Mouse (Mus musculus) midbrain, embryonic 16.5 days (tissue): ENCODE measurements at regions not wholly inside any gene's neighbourhood (a gene's known extent, or its start where the extent isn't known, plus 50 kb on each side); places are given as distances from the start of the nearest gene placed in this dataset.

Source experiments
- ATAC-seq: fragments of 200-750 bp; cut with Nextera tagmentation; 2 replicates; pipeline ENCODE4 v1.8.0; 2017; ENCODE audit warnings: moderate TSS enrichment
- H3K27ac ChIP-seq: fragments of 300-500 bp; sonication (generic); 2 replicates; pipeline ENCODE4 v1.5.1; 2014; ENCODE audit warnings: mild to moderate bottlenecking, low read length, mixed read lengths
- H3K27me3 ChIP-seq: fragments of 300-500 bp; sonication (generic); 2 replicates; pipeline ENCODE4 v1.6.1; 2014; ENCODE audit warnings: low read depth, low read length, mixed read lengths; ENCODE audit not compliant: control insufficient read depth, insufficient read depth
- H3K36me3 ChIP-seq: fragments of 300-500 bp; sonication (generic); 2 replicates; pipeline ENCODE4 v1.6.1; 2014; ENCODE audit warnings: mild to moderate bottlenecking, low read length, moderate library complexity, mixed read lengths; ENCODE audit not compliant: control insufficient read depth, insufficient read depth
- H3K4me1 ChIP-seq: fragments of 300-500 bp; sonication (generic); 2 replicates; pipeline ENCODE4 v1.6.1; 2014; ENCODE audit warnings: mild to moderate bottlenecking, low read length, mixed read lengths; ENCODE audit not compliant: control insufficient read depth, insufficient read depth
- H3K4me2 ChIP-seq: fragments of 300-500 bp; sonication (generic); 2 replicates; pipeline ENCODE4 v1.6.1; 2014; ENCODE audit warnings: mild to moderate bottlenecking, low read length, mixed read lengths
- H3K4me3 ChIP-seq: fragments of 300-500 bp; sonication (generic); 2 replicates; pipeline ENCODE4 v1.5.1; 2014; ENCODE audit warnings: low read depth, mild to moderate bottlenecking, low read length, moderate library complexity, mixed read lengths
- H3K9ac ChIP-seq: fragments of 300-500 bp; sonication (generic); 2 replicates; pipeline ENCODE4 v1.6.1; 2014; ENCODE audit warnings: low read depth, low read length, mixed read lengths
- H3K9me3 ChIP-seq: fragments of 300-500 bp; sonication (generic); replicated peaks from 2 replicates; pipeline ENCODE4 v1.6.1; 2014; ENCODE audit warnings: mild to moderate bottlenecking, low read length, mixed read lengths; ENCODE audit not compliant: control insufficient read depth, poor library complexity, severe bottlenecking
- WGBS: fragments of 180-500 bp; shearing (Covaris S2); extraction: QIAGEN DNeasy Blood & Tissue Kit; methylation state at CpG from one replicate; pipeline ENCODE4 v1.1.7; 2014; 5-methylcytosine and 5-hydroxymethylcytosine counted together

- no peaks in the 10 kb centered on the region; the same call in 1 of the 2 replicates for H3K27me3 ChIP-seq
- 78% methylated on average over 6 of the region's 6 CpGs for WGBS
- no peak for ATAC-seq
Observed at GRCm38 (mm10) chr8:127742236-127742635, 616.2 kb upstream of the Nrp1 start.

DNA sequence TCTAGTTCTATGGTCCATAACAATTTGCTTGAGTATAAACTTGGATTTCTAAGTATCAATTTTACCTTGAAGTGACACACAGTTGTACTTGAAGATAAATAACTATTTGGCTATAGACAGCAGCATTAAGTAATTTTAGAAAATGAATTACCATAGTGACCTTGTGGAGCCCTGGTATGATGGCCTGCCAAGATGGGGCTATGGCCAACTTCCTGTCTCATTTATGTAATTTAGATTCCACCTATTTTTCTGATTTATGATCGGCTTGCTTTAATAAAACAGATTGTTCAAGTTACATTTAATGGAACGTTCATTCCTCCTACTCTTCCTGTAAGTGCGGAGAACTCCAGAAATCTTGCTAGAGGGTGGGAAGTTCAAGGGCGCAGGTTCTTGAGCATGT is 613.2 kb upstream of the Nrp1 start:
- Histone ChIP-seq H3K4me3 (no peak overlapping the region), H3K27me3 (no peaks in the 10 kb centered on the region; the same call in 1 of the 2 replicates), H3K4me2 (no peak overlapping the region), H3K27ac (no peak overlapping the region), H3K9me3 (no peaks in the 10 kb centered on the region), H3K36me3 (no peaks in the 10 kb centered on the region), H3K9ac (no peak overlapping the region), H3K4me1 (no peaks in the 10 kb centered on the region)
- ATAC-seq: no peak
- 96% methylated on average over 4 of the region's 4 CpGs for WGBS

More at GRCm38 (mm10) chr8:127742236-127742635, 616.2 kb upstream of the Nrp1 start:
- H3K36me3 ChIP-seq: no peaks in the 10 kb centered on the region
- H3K4me1 ChIP-seq: no peaks in the 10 kb centered on the region
- no peak overlapping the region for H3K4me2 ChIP-seq
- no peak overlapping the region for H3K4me3 ChIP-seq
- no peak overlapping the region for H3K27ac ChIP-seq
- no peak overlapping the region for H3K9ac ChIP-seq
- no peaks in the 10 kb centered on the region for H3K9me3 ChIP-seq

DNA sequence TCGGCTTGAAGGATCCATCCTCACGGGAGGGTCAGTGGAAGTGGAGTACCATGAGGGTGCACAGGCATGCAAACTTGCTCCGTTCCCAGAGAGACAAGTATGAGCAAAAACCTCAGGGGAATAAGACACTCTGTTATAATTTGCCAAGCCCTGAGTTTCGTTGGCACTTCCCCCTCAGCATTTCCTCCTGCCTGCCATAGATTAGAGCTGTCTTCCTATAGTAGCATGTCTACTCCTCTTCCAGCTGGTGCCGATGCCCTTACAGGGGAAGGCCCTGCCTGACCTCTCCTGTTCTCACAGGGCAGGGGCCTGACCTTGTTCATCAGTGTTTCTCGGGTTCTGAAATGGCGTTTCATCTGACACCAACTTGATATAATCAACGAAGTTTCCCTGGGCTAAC is 611.9 kb upstream of the Nrp1 start:
- no peak overlapping the region for H3K4me2 ChIP-seq
- no peaks in the 10 kb centered on the region for H3K4me1 ChIP-seq
- no peak overlapping the region for H3K4me3 ChIP-seq
- no peaks in the 10 kb centered on the region; the same call in 1 of the 2 replicates for H3K27me3 ChIP-seq
- WGBS: 85% methylated on average over 8 of the region's 8 CpGs
- no peak overlapping the region for H3K27ac ChIP-seq
- no peak for ATAC-seq
- no peak overlapping the region for H3K9ac ChIP-seq
- H3K9me3 ChIP-seq: no peaks in the 10 kb centered on the region
- H3K36me3 ChIP-seq: no peaks in the 10 kb centered on the region

DNA sequence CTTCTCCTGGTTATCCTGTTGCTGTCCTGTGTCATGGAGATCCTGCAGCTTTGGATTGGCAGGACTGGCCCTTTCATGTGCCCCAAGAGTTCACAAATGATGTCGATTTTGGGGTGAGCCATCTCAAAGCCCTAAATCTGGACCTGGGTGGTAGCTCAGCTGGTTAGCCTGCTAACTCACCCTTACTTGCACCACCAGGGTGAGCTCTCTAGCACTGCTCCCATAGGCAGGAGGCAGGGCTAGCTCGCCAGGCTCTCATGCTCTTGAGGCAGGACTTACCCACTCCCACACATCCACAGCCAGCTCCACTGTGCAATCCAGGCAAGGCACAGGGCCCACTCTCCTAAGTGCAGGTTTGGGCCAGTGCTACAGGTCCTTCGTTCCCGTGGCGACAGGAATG is 605.5 kb upstream of the Nrp1 start:
- ATAC-seq: no peak
- Histone ChIP-seq H3K36me3 (no peaks in the 10 kb centered on the region), H3K4me2 (no peak overlapping the region), H3K4me1 (no peaks in the 10 kb centered on the region), H3K27me3 (no peaks in the 10 kb centered on the region), H3K9me3 (no peaks in the 10 kb centered on the region), H3K4me3 (no peak overlapping the region), H3K27ac (no peak overlapping the region), H3K9ac (no peak overlapping the region)
- 84% methylated on average over 5 of the region's 5 CpGs for WGBS

GRCm38 (mm10) chr8:127753793-127754565 is 604.4 kb upstream of the Nrp1 start:
- no peak for ATAC-seq
- H3K4me2 ChIP-seq: no peak overlapping the region
- H3K27me3 ChIP-seq: no peaks in the 10 kb centered on the region
- WGBS: 90% methylated on average over 5 of the region's 5 CpGs
- no peak overlapping the region for H3K4me3 ChIP-seq
- no peaks in the 10 kb centered on the region for H3K36me3 ChIP-seq
- no peak overlapping the region for H3K9ac ChIP-seq
- no peaks in the 10 kb centered on the region for H3K9me3 ChIP-seq
- H3K27ac ChIP-seq: no peak overlapping the region
- H3K4me1 ChIP-seq: no peaks in the 10 kb centered on the region

DNA sequence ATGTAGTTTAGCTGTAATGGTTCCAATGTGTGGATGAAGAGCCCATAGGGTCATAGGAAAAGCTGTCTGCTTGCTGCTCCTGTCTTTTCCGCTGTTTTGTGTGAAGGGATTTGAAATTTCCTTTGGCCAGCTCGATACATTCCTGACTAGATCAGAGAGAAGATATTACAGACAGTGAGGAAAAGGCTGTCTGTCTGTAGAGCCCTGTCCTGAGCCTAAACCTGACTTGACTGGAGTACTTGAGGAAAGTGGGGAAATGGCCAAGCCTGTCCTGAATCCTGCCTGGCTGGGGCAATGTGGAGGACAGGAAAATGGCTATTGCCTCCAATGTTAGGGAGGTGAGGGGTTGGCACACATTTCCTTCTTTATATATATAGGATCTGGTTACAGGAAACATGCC is 601.0 kb upstream of the Nrp1 start:
- Histone ChIP-seq H3K4me2 (no peak overlapping the region), H3K4me3 (no peak overlapping the region)

GRCm38 (mm10) chr8:127759906-127760305 is 598.5 kb upstream of the Nrp1 start:
- ATAC-seq: no peak
- 82% methylated on average over 5 of the region's 5 CpGs for WGBS
- Histone ChIP-seq H3K4me2 (no peak overlapping the region), H3K4me1 (no peaks in the 10 kb centered on the region), H3K4me3 (no peak overlapping the region), H3K27me3 (no peaks in the 10 kb centered on the region), H3K27ac (no peak overlapping the region), H3K9me3 (no peaks in the 10 kb centered on the region), H3K9ac (no peak overlapping the region), H3K36me3 (no peaks in the 10 kb centered on the region)

More for the DNA sequence above, 601.0 kb upstream of the Nrp1 start:
- no peaks in the 10 kb centered on the region for H3K36me3 ChIP-seq
- H3K4me1 ChIP-seq: no peaks in the 10 kb centered on the region
- no peak for ATAC-seq
- no peak overlapping the region for H3K9ac ChIP-seq
- 76% methylated on average over 2 of the region's 2 CpGs for WGBS
- no peaks in the 10 kb centered on the region for H3K9me3 ChIP-seq
- no peaks in the 10 kb centered on the region for H3K27me3 ChIP-seq
- no peak overlapping the region for H3K27ac ChIP-seq

DNA sequence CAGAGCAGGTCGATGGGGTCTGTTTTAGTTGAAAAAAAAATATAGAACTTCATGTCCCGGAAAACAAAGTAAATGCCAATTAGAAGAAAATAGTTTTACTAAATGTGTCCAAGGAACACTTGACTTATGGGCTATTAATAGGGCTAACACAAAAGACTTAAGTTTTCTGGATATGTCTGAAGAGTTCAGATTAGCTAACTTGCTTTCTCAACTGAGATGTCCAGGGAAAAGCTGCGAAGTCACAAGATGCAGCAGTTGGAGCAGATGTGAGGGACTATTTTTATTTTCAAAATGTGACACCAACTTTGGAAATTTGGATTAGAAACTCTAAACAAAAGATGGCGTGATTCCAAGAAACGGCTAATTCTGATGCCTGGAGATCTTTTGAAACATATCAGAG is 593.2 kb upstream of the Nrp1 start:
- Histone ChIP-seq H3K27ac (no peak overlapping the region), H3K4me1 (no peaks in the 10 kb centered on the region), H3K36me3 (no peaks in the 10 kb centered on the region), H3K27me3 (no peaks in the 10 kb centered on the region), H3K9ac (no peak overlapping the region), H3K4me3 (no peak overlapping the region), H3K9me3 (no peaks in the 10 kb centered on the region), H3K4me2 (no peak overlapping the region)
- WGBS: 91% methylated on average over 5 of the region's 5 CpGs
- no peak for ATAC-seq

- Histone ChIP-seq H3K4me1 (no peaks in the 10 kb centered on the region), H3K4me2 (no peak overlapping the region), H3K27ac (no peak overlapping the region), H3K36me3 (no peaks in the 10 kb centered on the region), H3K9ac (no peak overlapping the region), H3K9me3 (no peaks in the 10 kb centered on the region; the same call in 1 of the 2 replicates), H3K4me3 (no peak overlapping the region), H3K27me3 (no peaks in the 10 kb centered on the region)
- no peak for ATAC-seq
- WGBS: 47% methylated on average over 3 of the region's 3 CpGs
Observed at GRCm38 (mm10) chr8:127768311-127768710, 590.1 kb upstream of the Nrp1 start.
